Mouse (Mus musculus) cerebellum, postnatal 36 days (tissue): ENCODE results near the gene Sipa1.

Experiments
- DNase-seq, 2 experiments: peaks; one replicate each; pipeline ENCODE4 v3.0.0; 2021 to 2022; ENCODE audit warnings: mixed read lengths in 2 of 2

Sipa1 gene

DNA sequence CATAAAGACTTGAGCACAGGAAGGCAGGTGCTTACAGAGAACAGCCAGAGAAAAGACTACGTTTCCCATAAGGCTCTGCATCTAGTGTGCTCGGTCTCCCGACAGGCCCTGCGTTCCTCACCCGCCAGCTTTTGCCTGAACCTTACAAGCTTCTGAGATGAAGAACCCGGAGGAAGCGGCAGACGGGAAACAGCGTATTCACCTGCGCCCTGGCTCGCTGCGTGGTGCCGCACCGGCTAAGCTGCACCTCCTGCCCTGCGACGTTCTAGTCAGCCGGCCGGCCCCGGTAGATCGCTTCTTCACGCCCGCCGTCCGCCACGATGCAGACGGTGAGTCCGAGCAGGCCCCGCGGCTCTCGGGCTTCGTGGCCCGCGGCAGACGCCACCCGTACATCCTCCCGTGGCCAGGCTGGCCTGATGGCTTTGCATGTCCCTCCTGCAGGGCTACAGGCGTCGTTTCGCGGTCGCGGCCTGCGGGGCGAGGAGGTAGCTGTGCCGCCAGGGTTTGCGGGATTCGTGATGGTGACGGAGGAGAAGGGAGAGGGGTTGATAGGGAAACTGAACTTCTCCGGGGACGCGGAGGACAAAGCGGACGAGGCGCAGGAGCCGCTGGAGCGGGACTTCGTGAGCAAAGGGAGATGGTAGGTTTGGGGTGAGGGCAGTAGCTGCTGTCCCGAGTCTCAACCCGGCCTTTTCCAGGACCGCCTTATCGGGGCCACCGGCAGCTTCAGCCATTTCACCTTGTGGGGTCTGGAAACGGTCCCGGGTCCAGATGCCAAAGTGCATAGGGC, 61.6 kb downstream of the Sipa1 start, which contains the start of gene Rnaseh2c:
Gene Rnaseh2c, plus strand, starts transcription at position 122 of the 790 bp plus-strand sequence.
- DNase-seq, result peak; percentile 80 to 81
